Mouse (Mus musculus) kidney, postnatal 4 days (tissue): ENCODE measurements at regions not wholly inside any gene's neighbourhood (a gene's known extent, or its start where the extent isn't known, plus 50 kb on each side); places are given as distances from the start of the nearest gene placed in this dataset.
A peak's percentile ranks its signal among the peaks of the same experiment; 100 is the strongest.

Experiments used
- DNase-seq, 2 experiments: peaks; one replicate each; pipeline ENCODE4 v3.0.0; 2021; ENCODE audit warnings: mixed read lengths in 2 of 2

DNA sequence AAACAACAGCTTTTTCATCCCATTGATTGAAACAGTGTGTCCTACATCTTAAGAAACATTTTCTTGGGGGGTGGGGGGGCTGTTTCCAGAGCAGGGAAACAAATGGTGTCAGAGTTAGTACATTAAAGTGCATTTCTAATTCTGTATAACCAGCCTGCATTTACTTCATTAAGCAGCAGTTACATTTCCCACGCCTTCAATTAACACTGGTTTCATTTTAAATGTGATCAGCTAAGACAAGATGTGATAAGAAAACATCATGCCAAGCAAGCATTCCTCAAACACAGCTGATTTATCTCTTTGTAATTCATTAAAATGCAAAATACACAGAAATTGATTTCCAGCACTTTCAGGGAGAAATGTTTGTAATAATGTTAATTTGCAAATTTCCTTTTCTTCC lies 122.0 kb downstream of the Olfr1505 start:
- DNase-seq = no peak

DNA sequence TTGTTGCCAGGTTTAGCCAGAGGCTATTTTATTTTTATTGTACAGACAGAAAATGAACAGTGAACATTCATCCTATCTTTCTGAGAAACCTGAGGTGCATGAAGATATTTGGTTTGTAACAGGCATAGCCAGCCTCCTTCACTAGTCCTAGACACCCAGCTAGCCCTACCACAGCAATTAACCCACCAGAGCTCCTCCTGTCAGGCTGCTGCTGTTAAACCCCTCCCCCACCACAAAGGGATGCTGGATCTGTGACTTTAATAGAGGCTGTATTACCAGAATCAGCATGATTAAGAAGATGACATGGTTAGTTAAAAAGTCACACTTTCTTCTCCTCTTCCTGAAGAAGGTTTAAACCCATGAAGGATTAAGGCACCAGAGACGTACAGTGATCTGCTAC lies 122.5 kb downstream of the Olfr1505 start:
- DNase-seq = no peak

DNA sequence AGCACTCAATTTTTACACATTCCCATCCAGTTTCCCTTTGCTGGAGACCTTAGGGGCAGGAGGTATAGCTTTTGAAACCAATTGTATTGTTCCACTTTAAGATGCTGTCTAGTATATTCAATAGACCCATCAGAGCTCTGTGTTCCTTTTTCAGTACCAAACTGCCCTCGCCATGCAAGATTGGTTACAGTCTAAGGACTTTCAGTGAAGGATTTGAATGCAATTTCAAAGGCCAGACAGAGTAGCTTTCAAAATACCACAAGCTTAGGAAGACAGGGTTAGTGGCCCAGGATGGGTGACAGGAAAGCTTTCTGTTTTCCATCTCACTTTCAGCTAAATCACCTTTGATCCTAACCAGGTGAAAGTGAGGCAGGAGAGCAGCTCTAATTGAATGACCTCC lies 123.4 kb downstream of the Olfr1505 start:
- no peak for DNase-seq

DNA sequence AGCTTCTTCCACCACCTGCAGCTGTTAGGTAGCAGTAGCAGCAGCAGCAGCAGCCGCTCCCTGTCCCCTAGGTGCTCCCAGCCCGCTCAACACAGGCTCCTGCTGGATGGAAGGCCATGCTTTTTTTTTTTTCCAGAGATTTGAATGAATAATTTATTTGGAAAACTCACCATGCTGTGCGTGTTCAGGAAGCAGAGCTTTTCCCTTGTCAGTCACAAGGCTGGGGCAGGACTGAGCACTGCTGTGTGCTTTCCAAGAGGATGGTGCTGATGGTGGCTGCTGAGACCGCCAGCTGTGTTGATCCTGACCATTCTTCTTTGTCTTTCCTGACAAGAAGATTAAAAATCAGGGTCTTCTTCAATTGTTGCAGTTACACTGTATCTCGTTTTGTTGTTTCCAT lies 129.4 kb downstream of the Olfr1505 start:
- DNase-seq = no peak

DNA sequence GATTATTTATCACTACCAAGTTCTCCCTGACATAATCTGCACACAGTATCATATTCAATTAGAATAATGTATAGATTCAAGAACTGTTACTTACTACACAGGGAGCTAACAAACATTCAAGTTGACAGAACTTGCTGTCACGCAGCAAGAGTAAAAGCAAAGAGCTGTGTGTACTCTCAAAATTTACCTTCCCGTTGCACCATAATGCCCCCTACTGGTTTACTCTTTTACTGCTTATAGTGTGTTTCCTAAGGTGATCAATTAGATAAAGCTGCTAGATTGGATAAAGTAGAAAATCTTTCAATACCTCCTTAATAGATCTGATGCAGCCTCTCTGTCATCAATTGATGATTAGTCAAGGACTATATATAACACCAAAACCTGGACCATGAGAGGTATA lies 132.1 kb downstream of the Olfr1505 start:
- no peak for DNase-seq

DNA sequence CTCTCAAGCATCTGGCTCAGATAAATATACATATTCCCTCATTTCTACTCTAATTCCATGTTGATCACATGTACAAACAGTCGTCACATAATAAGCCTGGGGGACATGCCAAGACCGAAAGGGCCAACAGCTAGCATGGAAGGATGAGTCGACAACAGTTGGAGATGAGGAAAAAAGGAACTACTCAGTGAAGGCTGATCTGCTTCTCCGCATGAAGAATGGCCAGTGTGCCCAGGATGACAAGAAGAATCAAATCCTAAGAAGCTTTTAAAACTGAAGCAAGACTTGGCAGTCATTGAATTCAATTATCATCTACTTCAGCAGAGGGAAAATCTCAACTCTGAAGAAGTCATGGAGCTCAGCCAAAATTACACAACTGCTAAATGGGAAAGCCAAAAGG lies 138.7 kb downstream of the Olfr1505 start:
- DNase-seq = no peak

DNA sequence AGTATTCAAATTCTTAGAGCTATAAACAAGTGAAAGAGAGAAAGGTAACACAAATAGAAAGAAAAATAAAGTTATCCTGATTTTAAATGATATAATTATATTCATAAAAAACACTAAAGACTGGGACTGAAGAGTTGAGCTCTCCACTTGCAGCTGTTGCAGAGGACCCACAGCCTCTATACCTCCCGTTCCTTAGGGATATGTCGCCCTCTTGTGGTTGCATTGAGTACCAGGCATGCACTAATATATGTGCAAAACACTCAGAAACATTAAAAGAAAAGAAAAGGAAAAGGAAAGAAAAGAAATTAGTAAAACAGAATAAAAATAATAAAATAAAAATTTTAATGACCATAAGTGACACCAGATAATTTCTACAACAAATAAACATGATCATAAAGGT lies 167.2 kb downstream of the Olfr1505 start:
- peak; percentile 47 to 55 for DNase-seq

DNA sequence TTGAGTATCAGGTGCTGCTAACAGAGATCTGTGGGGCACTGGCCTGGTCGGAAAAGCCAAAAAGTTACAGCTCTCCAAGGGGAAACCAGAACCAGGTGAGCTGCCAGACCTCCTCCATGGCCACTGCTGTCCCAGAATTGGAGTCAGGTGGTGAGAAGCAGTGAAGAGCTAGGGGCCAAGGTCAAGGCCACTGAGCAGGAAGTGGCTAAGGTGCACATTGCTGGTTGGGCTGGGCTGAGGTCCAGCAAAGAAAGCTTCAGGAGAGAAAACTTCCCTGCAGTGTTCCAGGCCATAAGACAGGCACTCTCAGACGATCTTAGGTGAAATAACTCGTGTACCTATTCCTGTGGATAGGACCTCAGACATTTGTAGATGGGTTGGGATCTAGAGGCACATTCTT lies 171.4 kb downstream of the Olfr1505 start:
- DNase-seq = no peak

DNA sequence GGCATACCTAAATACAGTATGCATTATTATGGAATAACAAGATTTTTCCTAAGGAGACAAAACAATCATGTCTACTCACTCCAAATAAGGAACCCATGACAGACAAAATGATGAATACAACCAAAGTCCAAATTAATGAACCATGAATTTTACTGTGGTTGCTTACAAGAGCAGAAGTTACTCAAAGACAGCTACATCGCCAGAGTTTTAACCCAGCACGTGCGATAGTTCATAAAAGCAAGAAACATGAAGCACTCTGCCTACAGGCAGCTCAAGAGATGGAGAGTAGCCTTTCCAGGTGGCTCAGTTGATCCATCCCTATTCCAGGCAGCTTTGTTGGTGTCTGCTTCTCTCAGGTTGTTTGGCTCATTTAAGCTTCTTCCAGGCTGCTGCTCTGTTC lies 176.8 kb downstream of the Olfr1505 start:
- no peak for DNase-seq

GRCm38 (mm10) chr19:14094191-14094590 lies 180.9 kb downstream of the Olfr1505 start:
- DNase-seq = no peak

GRCm38 (mm10) chr19:14096187-14096586 lies 182.9 kb downstream of the Olfr1505 start:
- no peak for DNase-seq

GRCm38 (mm10) chr19:14109091-14109490 lies 195.8 kb downstream of the Olfr1505 start:
- DNase-seq = no peak

- peak in 1 of 2 experiments; percentile 1 for DNase-seq
These were observed 210.2 kb downstream of the Olfr1505 start for GRCm38 (mm10) chr19:14123348-14124113.

DNA sequence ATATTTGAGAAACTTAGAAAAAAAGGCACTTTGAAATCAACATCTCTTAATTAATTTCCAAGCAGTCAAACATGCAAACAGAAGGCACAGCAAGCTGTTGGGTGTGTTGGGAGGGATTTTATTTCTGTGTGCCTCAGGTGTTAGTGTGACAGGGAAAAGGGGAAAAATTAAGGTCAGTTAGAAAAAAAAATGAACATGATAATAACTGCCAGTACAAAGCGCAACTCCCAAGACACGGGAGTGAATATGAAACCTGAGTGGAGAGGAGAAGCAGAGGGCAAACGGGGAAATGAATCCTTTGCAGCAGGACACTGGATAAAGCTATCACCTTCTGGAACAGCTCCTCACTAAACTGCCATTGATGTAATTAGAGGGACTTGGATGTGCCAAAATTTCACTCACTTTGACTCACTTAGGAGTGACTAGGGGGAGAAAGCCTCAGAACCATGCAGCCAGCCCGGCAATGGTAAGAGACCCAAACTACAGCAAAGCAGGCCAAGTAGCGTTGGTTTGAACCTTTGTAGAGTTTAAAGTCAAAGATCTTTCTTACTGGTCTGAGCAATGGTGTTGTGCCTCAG lies 211.0 kb downstream of the Olfr1505 start:
- DNase-seq = no peak

GRCm38 (mm10) chr19:14124986-14125385 lies 211.7 kb downstream of the Olfr1505 start:
- DNase-seq = no peak

- DNase-seq = peak in 1 of 2 experiments; percentile 15
These were observed 215.3 kb downstream of the Olfr1505 start for GRCm38 (mm10) chr19:14128397-14129209.

- DNase-seq = peak in 1 of 2 experiments; percentile 2
These were observed 247.9 kb downstream of the Olfr1505 start for GRCm38 (mm10) chr19:14161217-14161616.

DNA sequence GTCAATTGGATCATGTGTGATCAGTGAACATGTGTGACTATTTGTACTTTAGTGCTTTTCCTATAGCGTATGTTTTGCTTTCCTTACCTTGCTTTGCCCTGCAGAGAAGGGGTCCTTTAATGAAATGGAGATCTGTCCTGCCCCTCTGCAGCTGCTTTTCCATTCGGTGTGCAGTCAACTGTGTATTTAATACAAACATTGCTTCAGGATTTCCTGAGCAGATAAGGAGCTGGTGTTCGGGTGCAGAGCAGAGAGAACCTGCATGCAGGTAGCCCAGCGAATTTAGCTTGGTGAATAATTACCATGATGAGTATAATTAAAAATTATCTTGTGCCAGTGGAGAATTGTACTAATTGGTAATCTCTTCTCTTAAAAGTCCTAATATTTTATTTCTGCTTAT lies 249.4 kb downstream of the Olfr1505 start:
- DNase-seq = peak in 1 of 2 experiments; percentile 1

DNA sequence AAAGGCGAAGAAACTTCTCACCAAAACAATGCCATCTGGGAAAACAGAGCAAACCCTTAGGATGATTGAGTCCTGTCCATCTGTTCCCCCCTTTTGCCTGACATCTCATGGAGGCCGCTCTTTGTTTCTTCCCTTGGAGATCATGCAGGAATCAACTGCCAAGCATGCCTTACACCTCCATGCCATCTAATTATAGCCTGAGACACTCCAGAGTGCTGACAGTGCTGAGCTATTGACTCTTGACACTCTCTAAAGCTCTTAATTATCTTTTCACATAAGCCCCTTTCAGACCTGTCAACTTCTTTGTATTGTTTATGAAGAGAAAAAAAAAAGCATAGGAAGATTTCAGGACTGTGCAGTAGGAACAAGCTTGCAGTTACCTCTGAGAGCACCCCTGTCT lies 252.4 kb downstream of the Olfr1505 start:
- no peak for DNase-seq

DNA sequence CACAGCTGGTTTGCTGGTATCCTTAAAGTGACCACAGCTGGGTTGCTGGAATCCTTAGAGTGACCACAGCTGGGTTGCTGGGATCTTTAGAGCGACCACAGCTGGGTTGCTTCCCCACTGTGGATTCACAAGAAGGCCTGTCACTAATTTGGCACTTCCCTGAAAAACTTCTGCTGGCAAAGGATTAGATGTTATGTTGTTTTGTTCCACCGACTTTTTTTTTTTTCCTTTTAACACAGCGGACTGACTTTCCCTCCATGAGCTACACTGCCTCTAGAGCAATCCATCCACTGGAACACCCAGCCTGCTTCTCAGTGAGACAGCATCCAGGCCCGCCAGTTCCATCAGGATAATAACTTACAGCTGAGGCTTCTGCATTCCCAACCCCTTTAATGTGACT lies 266.9 kb downstream of the Olfr1505 start:
- peak; percentile 68 to 77 for DNase-seq

GRCm38 (mm10) chr19:14180956-14181355 lies 267.6 kb downstream of the Olfr1505 start:
- DNase-seq = peak in 1 of 2 experiments; percentile 2

DNA sequence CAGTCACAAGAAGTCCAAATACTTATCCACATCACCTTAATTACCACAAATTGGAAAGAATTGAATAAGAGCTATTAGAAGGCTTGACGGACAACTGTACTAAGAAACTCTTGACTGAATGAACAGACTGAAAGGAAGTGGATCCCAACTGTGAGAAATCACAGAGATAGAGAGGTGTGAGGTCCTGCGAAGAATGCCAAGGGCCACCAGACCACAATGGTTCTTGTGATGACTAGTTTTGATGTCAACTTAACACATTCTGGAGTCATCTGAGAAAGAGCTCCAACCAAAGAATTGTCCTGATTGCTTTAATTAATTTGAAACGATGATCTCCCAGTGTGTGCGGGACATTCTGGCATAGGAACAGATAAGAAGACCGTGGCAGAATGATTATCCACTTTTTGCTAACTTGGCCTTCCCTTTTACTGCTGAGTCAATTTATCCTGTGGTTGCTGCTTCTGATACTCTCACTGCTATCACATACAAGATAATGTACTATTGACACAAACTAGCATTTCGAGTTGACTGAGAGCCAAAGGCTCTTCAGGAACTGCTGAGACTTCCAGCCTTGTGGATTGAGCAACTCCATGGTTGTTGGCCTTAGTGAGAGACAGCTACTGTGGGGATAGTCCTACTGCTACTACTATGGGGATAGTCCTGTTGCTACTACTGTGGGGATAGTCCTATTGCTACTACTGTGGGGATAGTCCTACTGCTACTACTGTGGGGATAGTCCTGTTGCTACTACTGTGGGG lies 268.5 kb downstream of the Olfr1505 start:
- no peak for DNase-seq

DNA sequence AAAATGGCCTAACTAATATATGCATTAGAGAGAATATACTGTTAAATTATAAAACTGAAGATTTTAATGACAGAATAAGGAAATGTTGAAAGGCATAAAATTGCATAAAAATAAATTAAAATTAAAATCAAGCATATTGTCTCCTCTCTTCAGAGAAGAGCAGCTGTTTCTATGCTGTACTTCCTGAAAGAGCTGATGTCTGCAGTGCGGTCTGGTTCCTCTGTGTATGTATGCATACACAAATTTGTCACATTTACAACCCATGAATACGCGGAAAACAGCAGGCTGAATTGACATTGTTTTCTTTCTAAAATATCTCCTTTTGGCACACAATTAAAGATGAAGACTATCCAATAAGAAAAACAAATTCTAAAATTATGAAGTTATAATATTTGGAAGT lies 278.5 kb downstream of the Olfr1505 start:
- no peak for DNase-seq
